32 mouse cellular contexts compared by ENCODE assay signal in genomic region chr16:56942341-56942740, GRCm38 (mm10). TPM values are rescaled to one million over a fixed set of nuclear protein-coding genes. Genes with fewer than 3 reads are reported as not detected.
DNase-seq lines count a peak whose midpoint lies in the region; ATAC-seq lines count a peak whose summit lies in the region.
"Had no signal": no experiment of that assay in that cellular context is flagged by ENCODE, and none has a peak within 500 bp of the region (broad histone marks: within the 10 kb centered on the region; RNA-seq: fewer than 3 reads in every experiment).

No protein-coding gene starts in this region.

- WGBS in kidney, embryonic 15.5 days = 80% methylated on average over 2 of the region's 2 CpGs

- H3K36me3 ChIP-seq in kidney, embryonic 15.5 days = no peaks in the 10 kb centered on the region
- H3K36me3 ChIP-seq: embryonic facial prominence, embryonic 12.5 days; embryonic facial prominence, embryonic 15.5 days; forebrain, embryonic 12.5 days; forebrain, embryonic 15.5 days; G1E; heart, embryonic 10.5 days; heart, embryonic 13.5 days; hindbrain, embryonic 12.5 days; hindbrain, embryonic 15.5 days had no signal

- no peaks in the 10 kb centered on the region for H3K4me1 ChIP-seq in kidney, embryonic 15.5 days
- H3K4me1 ChIP-seq: embryonic facial prominence, embryonic 12.5 days; embryonic facial prominence, embryonic 15.5 days; forebrain, embryonic 12.5 days; forebrain, embryonic 15.5 days; heart, embryonic 10.5 days; heart, embryonic 13.5 days; hindbrain, embryonic 12.5 days; hindbrain, embryonic 15.5 days had no signal

- no peak overlapping the region for H3K27ac ChIP-seq in kidney, embryonic 15.5 days
- H3K27ac ChIP-seq: embryonic facial prominence, embryonic 12.5 days; embryonic facial prominence, embryonic 15.5 days; forebrain, embryonic 12.5 days; forebrain, embryonic 15.5 days; heart, adult 2 months; heart, embryonic 10.5 days; heart, embryonic 13.5 days; hindbrain, embryonic 12.5 days; hindbrain, embryonic 15.5 days had no signal

- peak; percentile 13 for DNase-seq in adrenal gland, adult 2 months
- DNase-seq in adrenal gland, postnatal 4 days (ENCODE audit: low spot score in 2 of 2) = no peak
- peak; percentile 25 for DNase-seq in kidney, adult 9 months
- peak; percentile 90 for DNase-seq in fat pad, adult 2 months (ENCODE audit: extremely low read depth, low read depth, low spot score)
- no peak for DNase-seq in spleen, postnatal 4 days (ENCODE audit: low spot score in 2 of 2)
- no peak for DNase-seq in heart, postnatal 25 days (ENCODE audit: low spot score)
- DNase-seq: B cell, adult 2 months; cerebellum, adult 11 months; cerebellum, adult 2 months; cerebellum, adult 9-11 months; cerebellum, postnatal 25 days; gastrocnemius, postnatal 25 days; heart, adult 2 months; heart, postnatal 14 days had no signal

- intact Hi-C loops in heart, postnatal 25 days (cut with DNase I) = no loop called here

- ATAC-seq in kidney, embryonic 15.5 days (replicated peaks; ENCODE audit: low FRiP score) = no peak
- ATAC-seq: forebrain, embryonic 15.5 days had no signal

- H3K9me3 ChIP-seq in kidney, embryonic 15.5 days (replicated peaks) = no peaks in the 10 kb centered on the region
- H3K9me3 ChIP-seq: embryonic facial prominence, embryonic 12.5 days; embryonic facial prominence, embryonic 15.5 days; forebrain, embryonic 12.5 days; forebrain, embryonic 15.5 days; G1E; heart, embryonic 10.5 days; heart, embryonic 13.5 days; hindbrain, embryonic 12.5 days; hindbrain, embryonic 15.5 days had no signal

- no peak overlapping the region for H3K4me2 ChIP-seq in kidney, embryonic 15.5 days
- H3K4me2 ChIP-seq: embryonic facial prominence, embryonic 12.5 days; embryonic facial prominence, embryonic 15.5 days; forebrain, embryonic 12.5 days; forebrain, embryonic 15.5 days; heart, embryonic 13.5 days; hindbrain, embryonic 12.5 days; hindbrain, embryonic 15.5 days had no signal

- H3K27me3 ChIP-seq in kidney, embryonic 15.5 days = no peaks in the 10 kb centered on the region
- H3K27me3 ChIP-seq: CH12.LX; embryonic facial prominence, embryonic 12.5 days; embryonic facial prominence, embryonic 15.5 days; forebrain, embryonic 12.5 days; forebrain, embryonic 15.5 days; heart, embryonic 13.5 days; hindbrain, embryonic 12.5 days; hindbrain, embryonic 15.5 days had no signal

- H3K9ac ChIP-seq in kidney, embryonic 15.5 days = no peak overlapping the region
- H3K9ac ChIP-seq: embryonic facial prominence, embryonic 12.5 days; embryonic facial prominence, embryonic 15.5 days; forebrain, embryonic 12.5 days; forebrain, embryonic 15.5 days; heart, embryonic 13.5 days; hindbrain, embryonic 12.5 days; hindbrain, embryonic 15.5 days had no signal

- H3K4me3 ChIP-seq in kidney, embryonic 15.5 days (replicated peaks) = no peak overlapping the region
- H3K4me3 ChIP-seq: embryonic facial prominence, embryonic 12.5 days; embryonic facial prominence, embryonic 15.5 days; forebrain, embryonic 12.5 days; forebrain, embryonic 15.5 days; heart, adult 2 months; heart, embryonic 10.5 days; heart, embryonic 13.5 days; hindbrain, embryonic 12.5 days; hindbrain, embryonic 15.5 days had no signal

RNA-seq across cellular contexts. Expression of gene Lnp1, which starts 14.5 kb away (rescaled TPM):
- not detected for total RNA-seq in adrenal gland, adult 2 months (2021)
- not detected in 2 replicates for polyA plus RNA-seq in adrenal gland, adult 2 months (2012; rRNA removed)
- total RNA-seq in adrenal gland, postnatal 4 days (2021) = not detected
- polyA plus RNA-seq in kidney, embryonic 15.5 days (2015; fragmentation: Nextera tagmentation; extraction: Ambion mirVana) = not detected in 2 replicates
- not detected for total RNA-seq in heart, postnatal 25 days (2021)
- total RNA-seq: adrenal gland, adult 18-20 months; adrenal gland, postnatal 36 days; CH12.LX; common myeloid progenitor, adult 5-6 weeks; G1E; gastrocnemius, adult 8-10 months; gastrocnemius, postnatal 25 days; granulocyte monocyte progenitor cell, adult 5-6 weeks; heart, adult 2 months; heart, postnatal 14 days; hematopoietic stem cell, adult 5-6 weeks had no signal
- polyA plus RNA-seq: embryonic facial prominence, embryonic 12.5 days; forebrain, embryonic 12.5 days; G1E; heart, adult 2 months; hindbrain, embryonic 15.5 days; intestine, embryonic 14.5 days had no signal

RNA-seq across cellular contexts. Expression of gene Tmem45a, which starts 56.4 kb away (rescaled TPM):
- 1 to 10 TPM; 3.5 to 5.1 TPM for total RNA-seq in adrenal gland, adult 2 months (2021)
- 0.27 and 0.46 TPM in 2 replicates for polyA plus RNA-seq in adrenal gland, adult 2 months (2012; rRNA removed)
- 10 to 100 TPM in 1 of 2 experiments, 1 to 10 TPM in 1; 7.3 to 10.2 TPM for total RNA-seq in adrenal gland, postnatal 4 days (2021)
- polyA plus RNA-seq in kidney, embryonic 15.5 days (2015; fragmentation: Nextera tagmentation; extraction: Ambion mirVana) = 25.6 and 35.8 TPM in 2 replicates
- total RNA-seq in heart, postnatal 25 days (2021) = 1 to 10 TPM; 3.7 to 3.8 TPM
- total RNA-seq: common myeloid progenitor, adult 5-6 weeks; granulocyte monocyte progenitor cell, adult 5-6 weeks; hematopoietic stem cell, adult 5-6 weeks had no signal
- polyA plus RNA-seq: G1E had no signal

Comparison
In these comparisons a context has a peak if more than half of its experiments do, and no peak if none do; other contexts are left out.
1. DNase-seq: peak in adrenal gland, adult 2 months (single experiment), kidney, adult 9 months (single experiment) and fat pad, adult 2 months (single experiment); none in adrenal gland, postnatal 4 days (0 of 2), spleen, postnatal 4 days (0 of 2) and heart, postnatal 25 days (single experiment).